Mouse (Mus musculus) thymus, postnatal 4 days (tissue): ENCODE data around the gene Hemk1.

Source experiments
- DNase-seq: peaks from one replicate; pipeline ENCODE4 v3.0.0; 2021

The Hemk1 gene

GRCm38 (mm10) chr9:107342201-107342709 is 4.1 kb upstream of the Hemk1 start:
- DNase-seq = peak; percentile 42

- no peak for DNase-seq
Observed at GRCm38 (mm10) chr9:107340911-107341645, 2.9 kb upstream of the Hemk1 start.

GRCm38 (mm10) chr9:107340267-107340859 is 2.2 kb upstream of the Hemk1 start, which contains the start of gene 6430571L13Rik:
Gene 6430571L13Rik (plus strand): TSS chr9:107340602.
- peak; percentile 91 for DNase-seq

GRCm38 (mm10) chr9:107336386-107336785 is 1.8 kb downstream of the Hemk1 start:
- DNase-seq = no peak

GRCm38 (mm10) chr9:107335909-107336308 is 2.2 kb downstream of the Hemk1 start:
- peak; percentile 85 for DNase-seq

- no peak for DNase-seq
Observed at GRCm38 (mm10) chr9:107335046-107335445, 3.1 kb downstream of the Hemk1 start.

- DNase-seq = peak; percentile 45
Observed at GRCm38 (mm10) chr9:107334356-107334755, 3.8 kb downstream of the Hemk1 start.

GRCm38 (mm10) chr9:107333686-107334085 is 4.5 kb downstream of the Hemk1 start:
- DNase-seq = no peak

- no peak for DNase-seq
Observed at GRCm38 (mm10) chr9:107330791-107331190, 7.4 kb downstream of the Hemk1 start.

- no peak for DNase-seq
Observed at GRCm38 (mm10) chr9:107327879-107328620, 10.1 kb downstream of the Hemk1 start.

- DNase-seq = no peak
Observed at GRCm38 (mm10) chr9:107325904-107326303, 12.2 kb downstream of the Hemk1 start.

- DNase-seq = no peak
Observed at GRCm38 (mm10) chr9:107324799-107325561, 13.2 kb downstream of the Hemk1 start.

GRCm38 (mm10) chr9:107323558-107323957 is 14.6 kb downstream of the Hemk1 start:
- peak; percentile 42 for DNase-seq

GRCm38 (mm10) chr9:107322461-107323050 is 15.6 kb downstream of the Hemk1 start:
- DNase-seq = no peak

- DNase-seq = no peak
Observed at GRCm38 (mm10) chr9:107315791-107316190, 22.4 kb downstream of the Hemk1 start.

GRCm38 (mm10) chr9:107313926-107314325 is 24.2 kb downstream of the Hemk1 start:
- DNase-seq = no peak

GRCm38 (mm10) chr9:107312811-107313584 is 25.2 kb downstream of the Hemk1 start:
- peak; percentile 72 for DNase-seq

GRCm38 (mm10) chr9:107309600-107309999 is 28.6 kb downstream of the Hemk1 start:
- DNase-seq = no peak

- DNase-seq = no peak
Observed at GRCm38 (mm10) chr9:107309171-107309570, 29.0 kb downstream of the Hemk1 start.

- DNase-seq = no peak
Observed at GRCm38 (mm10) chr9:107308346-107309000, 29.7 kb downstream of the Hemk1 start.

- no peak for DNase-seq
Observed at GRCm38 (mm10) chr9:107307886-107308285, 30.3 kb downstream of the Hemk1 start.
